Mouse (Mus musculus) cerebellum, adult 2 months (tissue): ENCODE data around the gene 5730409E04Rik.

Source experiments
- CTCF ChIP-seq: fragments of 200-500 bp; IDR thresholded peaks from 2 replicates; pipeline ENCODE4 v1.5.1; 2011; ENCODE audit warnings: low read depth, mild to moderate bottlenecking, control low read depth, low read length, moderate library complexity, borderline replicate concordance; ENCODE audit not compliant: insufficient read depth
- POLR2A ChIP-seq: fragments of 200-500 bp; IDR thresholded peaks from 2 replicates; pipeline ENCODE4 v1.6.1; 2011; ENCODE audit warnings: low read length, control low read depth, borderline replicate concordance; ENCODE audit not compliant: insufficient read depth

DNA sequence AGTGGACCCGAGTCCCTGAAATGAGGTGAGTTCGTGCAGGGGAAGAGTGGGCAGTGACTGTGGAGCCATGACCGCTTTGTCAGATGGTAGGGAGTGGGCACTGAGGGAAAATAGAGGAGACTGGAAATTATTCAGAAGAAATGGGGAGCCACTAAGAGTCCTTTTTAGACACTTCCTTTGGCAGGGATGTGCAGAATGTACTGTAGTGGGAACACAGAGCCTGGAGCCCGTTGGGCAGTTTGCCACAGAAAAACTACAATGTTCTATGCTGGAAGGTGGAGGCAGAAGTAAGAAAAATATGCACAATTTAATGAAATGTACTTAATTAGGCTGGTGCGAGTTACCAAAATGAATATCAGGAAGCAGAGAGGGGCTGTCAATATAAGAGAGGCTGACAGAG is 43.5 kb downstream of the 5730409E04Rik start:
- no peak for TF ChIP-seq CTCF
- TF ChIP-seq POLR2A = no peak
